In genomic region chr17:33935422-33936055, GRCm38 (mm10) we compare ENCODE assay signal across 27 mouse cellular contexts. TPM values are rescaled to one million over a fixed set of nuclear protein-coding genes. Genes with fewer than 3 reads are reported as not detected.
DNase-seq lines count a peak whose midpoint lies in the region; ATAC-seq and TF ChIP-seq lines count a peak whose summit lies in the region.
"Had no signal": no experiment of that assay in that cellular context is flagged by ENCODE, and none has a peak within 500 bp of the region (broad histone marks: within the 10 kb centered on the region; RNA-seq: fewer than 3 reads in every experiment).

No protein-coding gene starts in this region.

- H3K36me3 ChIP-seq in forebrain, embryonic 10.5 days (replicated peaks) = peaks cover 71% of the 10 kb centered on the region
- H3K36me3 ChIP-seq in forebrain, embryonic 11.5 days (ENCODE audit: control insufficient read depth, insufficient read depth, low read length) = no peaks in the 10 kb centered on the region
- H3K36me3 ChIP-seq in neural tube, embryonic 12.5 days = peaks cover 61% of the 10 kb centered on the region
- H3K36me3 ChIP-seq in limb, embryonic 10.5 days = peaks cover 71% of the 10 kb centered on the region

- no peak overlapping the region for H3K27ac ChIP-seq in forebrain, embryonic 10.5 days
- no peak overlapping the region for H3K27ac ChIP-seq in forebrain, embryonic 11.5 days (ENCODE audit: low read depth, low read length)
- peak overlapping the region; percentile 51; the same call in 1 of the 2 replicates for H3K27ac ChIP-seq in layer of hippocampus, adult 2 months
- H3K27ac ChIP-seq in neural tube, embryonic 12.5 days = no peak overlapping the region
- H3K27ac ChIP-seq in limb, embryonic 10.5 days = no peak overlapping the region
- H3K27ac ChIP-seq: embryonic facial prominence, embryonic 13.5 days; heart, embryonic 15.5 days; hindbrain, embryonic 10.5 days; hindbrain, embryonic 13.5 days had no signal

- no peak for ATAC-seq in forebrain, embryonic 11.5 days (replicated peaks; ENCODE audit: low FRiP score)
- no peak for ATAC-seq in neural tube, embryonic 12.5 days (ENCODE audit: low FRiP score, low read depth)
- ATAC-seq: forebrain, embryonic 16.5 days; hindbrain, embryonic 16.5 days; Patski had no signal

- no peaks in the 10 kb centered on the region for H3K9me3 ChIP-seq in forebrain, embryonic 10.5 days
- no peaks in the 10 kb centered on the region for H3K9me3 ChIP-seq in forebrain, embryonic 11.5 days (ENCODE audit: control insufficient read depth, low read length)
- no peaks in the 10 kb centered on the region for H3K9me3 ChIP-seq in neural tube, embryonic 12.5 days
- H3K9me3 ChIP-seq in limb, embryonic 10.5 days (replicated peaks) = no peaks in the 10 kb centered on the region
- H3K9me3 ChIP-seq: embryonic facial prominence, embryonic 13.5 days; G1E; heart, embryonic 12.5 days; heart, embryonic 15.5 days; hindbrain, embryonic 10.5 days; hindbrain, embryonic 13.5 days had no signal

- H3K27me3 ChIP-seq in forebrain, embryonic 10.5 days (ENCODE audit: poor library complexity, severe bottlenecking) = peaks cover 4% of the 10 kb centered on the region; the same call in 1 of the 2 replicates
- no peaks in the 10 kb centered on the region for H3K27me3 ChIP-seq in forebrain, embryonic 11.5 days (ENCODE audit: control insufficient read depth, insufficient read depth, low read length)
- H3K27me3 ChIP-seq in neural tube, embryonic 12.5 days (replicated peaks) = no peaks in the 10 kb centered on the region; the same call in 1 of the 2 replicates
- peaks cover 5% of the 10 kb centered on the region; the same call in 1 of the 2 replicates for H3K27me3 ChIP-seq in limb, embryonic 10.5 days (ENCODE audit: low read depth, poor library complexity, severe bottlenecking)
- H3K27me3 ChIP-seq: embryonic facial prominence, embryonic 13.5 days; heart, embryonic 12.5 days; heart, embryonic 15.5 days; hindbrain, embryonic 13.5 days; Patski had no signal

- 87% methylated on average over 21 of the region's 21 CpGs for WGBS in forebrain, embryonic 10.5 days
- WGBS in forebrain, embryonic 11.5 days = 88% methylated on average over 21 of the region's 21 CpGs
- 89% methylated on average over 21 of the region's 21 CpGs for WGBS in neural tube, embryonic 12.5 days
- whole genome bisulfite sequencing in limb, embryonic 10.5 days = 89% methylated on average over 21 of the region's 21 CpGs

- H3K4me3 ChIP-seq in forebrain, embryonic 10.5 days = peak overlapping the region; percentile 5; the same call in 1 of the 2 replicates
- H3K4me3 ChIP-seq in forebrain, embryonic 11.5 days (ENCODE audit: low read depth, low read length) = no peak overlapping the region
- H3K4me3 ChIP-seq in layer of hippocampus, adult 2 months = no peak overlapping the region
- no peak overlapping the region for H3K4me3 ChIP-seq in neural tube, embryonic 12.5 days
- peak overlapping the region; percentile 20 for H3K4me3 ChIP-seq in limb, embryonic 10.5 days
- H3K4me3 ChIP-seq: embryonic facial prominence, embryonic 13.5 days; erythroblast, embryonic 14.5 days; heart, embryonic 12.5 days; heart, embryonic 15.5 days; hindbrain, embryonic 10.5 days; hindbrain, embryonic 13.5 days had no signal

- DNase-seq in forebrain, embryonic 10.5 days (ENCODE audit: extremely low spot score, low spot score) = no peak
- DNase-seq in forebrain, embryonic 11.5 days (ENCODE audit: low spot score) = no peak
- DNase-seq in layer of hippocampus, adult 2 months (ENCODE audit: low spot score in 2 of 2) = no peak
- no peak for DNase-seq in layer of hippocampus, adult 9-10 months (ENCODE audit: low spot score)
- no peak for DNase-seq in neural tube, embryonic 10.5 days (ENCODE audit: extremely low spot score, low spot score)
- no peak for DNase-seq in limb, embryonic 10.5 days (ENCODE audit: low spot score)
- DNase-seq in kidney, adult 18-20 months = no peak
- DNase-seq: adrenal gland, postnatal 10 days; adrenal gland, postnatal 36 days; cerebellum, adult 18-20 months; cerebellum, adult 9-10 months; cerebellum, postnatal 14 days; gastrocnemius, postnatal 10 days; gastrocnemius, postnatal 36 days; heart, postnatal 10 days; heart, postnatal 36 days had no signal

- no peak for TF ChIP-seq CTCF in layer of hippocampus, adult 2 months (conservative IDR thresholded peaks at IDR 0.05)

- H3K9ac ChIP-seq in forebrain, embryonic 11.5 days (ENCODE audit: low read length) = no peak overlapping the region
- 0 out of 2 replicates have a peak overlapping the region, but pooled peaks have one; percentile 17 for H3K9ac ChIP-seq in neural tube, embryonic 12.5 days
- H3K9ac ChIP-seq: embryonic facial prominence, embryonic 13.5 days; heart, embryonic 12.5 days; heart, embryonic 15.5 days; hindbrain, embryonic 13.5 days had no signal

- no peak overlapping the region for H3K4me2 ChIP-seq in forebrain, embryonic 11.5 days (ENCODE audit: low read depth, low read length, severe bottlenecking)
- H3K4me2 ChIP-seq in neural tube, embryonic 12.5 days (replicated peaks) = no peak overlapping the region
- H3K4me2 ChIP-seq: embryonic facial prominence, embryonic 13.5 days; heart, embryonic 12.5 days; heart, embryonic 15.5 days; hindbrain, embryonic 13.5 days had no signal

- peaks cover 36% of the 10 kb centered on the region for H3K4me1 ChIP-seq in forebrain, embryonic 10.5 days
- peaks cover 11% of the 10 kb centered on the region for H3K4me1 ChIP-seq in forebrain, embryonic 11.5 days (replicated peaks; ENCODE audit: control insufficient read depth, insufficient read depth, low read length)
- peaks cover 23% of the 10 kb centered on the region for H3K4me1 ChIP-seq in neural tube, embryonic 12.5 days
- H3K4me1 ChIP-seq in limb, embryonic 10.5 days = peaks cover 22% of the 10 kb centered on the region

RNA-seq across cellular contexts. Expression of gene Pfdn6, which starts 4.6 kb away (rescaled TPM):
- 239 and 242 TPM in 2 replicates for polyA plus RNA-seq in forebrain, embryonic 10.5 days (2016; fragmentation: Nextera tagmentation; extraction: Ambion mirVana)
- 202 and 214 TPM in 2 replicates for polyA plus RNA-seq in forebrain, embryonic 11.5 days (2014; fragmentation: Nextera tagmentation; extraction: Ambion mirVana)
- total RNA-seq in layer of hippocampus, adult 2 months (2021) = 10 to 100 TPM; 86.5 to 97.4 TPM
- 184 and 191 TPM in 2 replicates for polyA plus RNA-seq in neural tube, embryonic 12.5 days (2016; fragmentation: Nextera tagmentation; extraction: Ambion mirVana)
- 212 and 258 TPM in 2 replicates for polyA plus RNA-seq in limb, embryonic 10.5 days (2016; fragmentation: Nextera tagmentation; extraction: Ambion mirVana)

RNA-seq across cellular contexts. Expression of gene Wdr46, which starts 4.9 kb away (rescaled TPM):
- 56.1 and 59.6 TPM in 2 replicates for polyA plus RNA-seq in forebrain, embryonic 10.5 days (2016; fragmentation: Nextera tagmentation; extraction: Ambion mirVana)
- 42.6 and 47.2 TPM in 2 replicates for polyA plus RNA-seq in forebrain, embryonic 11.5 days (2014; fragmentation: Nextera tagmentation; extraction: Ambion mirVana)
- 10 to 100 TPM; 14.5 to 18.9 TPM for total RNA-seq in layer of hippocampus, adult 2 months (2021)
- polyA plus RNA-seq in neural tube, embryonic 12.5 days (2016; fragmentation: Nextera tagmentation; extraction: Ambion mirVana) = 38.4 and 39.7 TPM in 2 replicates
- 61.7 and 78.2 TPM in 2 replicates for polyA plus RNA-seq in limb, embryonic 10.5 days (2016; fragmentation: Nextera tagmentation; extraction: Ambion mirVana)

RNA-seq across cellular contexts. Expression of gene Rgl2, which starts 6.2 kb away (rescaled TPM):
- 39.3 and 46.7 TPM in 2 replicates for polyA plus RNA-seq in forebrain, embryonic 10.5 days (2016; fragmentation: Nextera tagmentation; extraction: Ambion mirVana)
- polyA plus RNA-seq in forebrain, embryonic 11.5 days (2014; fragmentation: Nextera tagmentation; extraction: Ambion mirVana) = 48.0 and 51.5 TPM in 2 replicates
- 10 to 100 TPM; 68.9 to 76.4 TPM for total RNA-seq in layer of hippocampus, adult 2 months (2021)
- polyA plus RNA-seq in neural tube, embryonic 12.5 days (2016; fragmentation: Nextera tagmentation; extraction: Ambion mirVana) = 64.3 and 68.1 TPM in 2 replicates
- polyA plus RNA-seq in limb, embryonic 10.5 days (2016; fragmentation: Nextera tagmentation; extraction: Ambion mirVana) = 43.2 and 43.9 TPM in 2 replicates

RNA-seq across cellular contexts. Expression of gene B3galt4, which starts 15.7 kb away (rescaled TPM):
- 3.3 and 3.7 TPM in 2 replicates for polyA plus RNA-seq in forebrain, embryonic 10.5 days (2016; fragmentation: Nextera tagmentation; extraction: Ambion mirVana)
- 4.0 and 4.3 TPM in 2 replicates for polyA plus RNA-seq in forebrain, embryonic 11.5 days (2014; fragmentation: Nextera tagmentation; extraction: Ambion mirVana)
- 1 to 10 TPM; 6.3 TPM for total RNA-seq in layer of hippocampus, adult 2 months (2021)
- 7.9 and 8.3 TPM in 2 replicates for polyA plus RNA-seq in neural tube, embryonic 12.5 days (2016; fragmentation: Nextera tagmentation; extraction: Ambion mirVana)
- polyA plus RNA-seq in limb, embryonic 10.5 days (2016; fragmentation: Nextera tagmentation; extraction: Ambion mirVana) = 2.9 and 3.9 TPM in 2 replicates

RNA-seq across cellular contexts. Expression of gene Zbtb22, which starts 19.8 kb away (rescaled TPM):
- polyA plus RNA-seq in forebrain, embryonic 10.5 days (2016; fragmentation: Nextera tagmentation; extraction: Ambion mirVana) = 21.2 and 23.2 TPM in 2 replicates
- 13.0 and 14.9 TPM in 2 replicates for polyA plus RNA-seq in forebrain, embryonic 11.5 days (2014; fragmentation: Nextera tagmentation; extraction: Ambion mirVana)
- 10 to 100 TPM; 31.4 to 31.8 TPM for total RNA-seq in layer of hippocampus, adult 2 months (2021)
- 21.9 and 24.1 TPM in 2 replicates for polyA plus RNA-seq in neural tube, embryonic 12.5 days (2016; fragmentation: Nextera tagmentation; extraction: Ambion mirVana)
- polyA plus RNA-seq in limb, embryonic 10.5 days (2016; fragmentation: Nextera tagmentation; extraction: Ambion mirVana) = 20.2 and 23.2 TPM in 2 replicates

Comparison
In these comparisons a context has a peak if more than half of its experiments do, and no peak if none do; other contexts are left out.
1. H3K4me3 ChIP-seq: peak in forebrain, embryonic 10.5 days (single experiment) and limb, embryonic 10.5 days (single experiment); none in forebrain, embryonic 11.5 days (single experiment), layer of hippocampus, adult 2 months (single experiment) and neural tube, embryonic 12.5 days (single experiment).